Mouse (Mus musculus): ENCODE measurements around the gene Atl3.
"Not testable (repeated sequence)": the region's sequence is repeated elsewhere in the genome, so short reads cannot be mapped to it uniquely, and the experiment has no call there.

The Atl3 gene

DNA sequence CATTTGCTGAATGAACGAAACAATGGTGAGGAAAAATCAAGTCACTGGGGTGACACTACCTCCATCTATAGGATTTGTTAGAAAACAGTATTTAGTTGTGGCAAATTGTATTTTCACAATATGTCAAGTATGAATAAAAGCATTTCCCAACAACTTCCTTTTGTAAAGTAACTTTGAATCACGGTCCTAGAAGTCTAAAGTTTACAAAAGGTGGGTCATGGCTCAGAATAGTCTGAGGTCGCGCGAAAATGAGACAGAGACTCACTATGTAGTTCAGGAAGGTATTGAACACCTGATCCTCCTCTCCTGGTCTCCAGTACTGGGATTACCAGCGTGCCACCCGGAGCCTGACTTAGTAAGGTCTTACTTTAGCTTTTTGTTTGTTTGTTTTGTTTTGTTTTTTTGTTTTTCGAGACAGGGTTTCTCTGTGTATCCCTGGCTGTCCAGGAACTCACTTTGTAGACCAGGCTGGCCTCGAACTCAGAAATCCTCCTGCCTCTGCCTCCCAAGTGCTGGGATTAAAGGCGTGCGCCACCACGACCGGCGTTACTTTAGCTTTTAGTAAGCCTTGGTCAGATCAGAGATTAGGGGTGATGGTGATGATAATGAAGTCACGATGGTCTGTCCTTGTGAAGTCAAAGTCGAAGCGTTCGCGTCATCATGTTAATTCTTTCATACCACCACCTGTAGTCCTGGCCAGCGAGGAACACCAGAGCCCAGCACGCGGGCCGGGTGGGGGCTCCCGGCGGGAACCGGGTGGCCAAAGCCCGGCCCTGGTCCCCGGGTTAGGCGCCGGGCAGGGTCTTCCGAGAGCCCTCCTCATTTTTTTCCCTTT lies at the start of gene Atl3:
Atl3 (plus strand) TSS at position 689 of the 835 bp plus-strand sequence.
- no peak for DNase-seq (ENCODE audit: low spot score)

- DNase-seq (ENCODE audit: low spot score), result no peak
Measured at GRCm38 (mm10) chr19:7445105-7445504, 48.7 kb upstream of the Atl3 start.

DNA sequence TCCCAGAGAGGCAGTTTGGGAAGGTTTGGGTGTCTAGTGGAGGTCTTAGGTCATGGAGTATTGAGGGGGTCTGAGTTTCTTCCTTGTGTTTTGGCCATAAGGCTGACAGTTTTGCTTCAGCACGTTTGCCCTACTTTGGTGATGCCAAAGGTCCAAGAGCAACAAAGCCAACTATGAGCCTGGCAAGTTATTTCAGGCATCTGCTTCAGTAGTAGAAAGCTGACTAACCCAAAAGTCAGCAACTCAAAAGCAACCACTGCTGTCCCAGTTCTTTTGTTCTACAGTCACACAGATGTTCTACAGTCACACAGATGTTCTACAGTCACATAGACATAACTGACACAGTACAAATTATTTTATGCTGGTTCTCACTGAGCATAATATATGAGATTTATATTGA lies 48.2 kb upstream of the Atl3 start:
- DNase-seq (ENCODE audit: low spot score), result no peak

DNA sequence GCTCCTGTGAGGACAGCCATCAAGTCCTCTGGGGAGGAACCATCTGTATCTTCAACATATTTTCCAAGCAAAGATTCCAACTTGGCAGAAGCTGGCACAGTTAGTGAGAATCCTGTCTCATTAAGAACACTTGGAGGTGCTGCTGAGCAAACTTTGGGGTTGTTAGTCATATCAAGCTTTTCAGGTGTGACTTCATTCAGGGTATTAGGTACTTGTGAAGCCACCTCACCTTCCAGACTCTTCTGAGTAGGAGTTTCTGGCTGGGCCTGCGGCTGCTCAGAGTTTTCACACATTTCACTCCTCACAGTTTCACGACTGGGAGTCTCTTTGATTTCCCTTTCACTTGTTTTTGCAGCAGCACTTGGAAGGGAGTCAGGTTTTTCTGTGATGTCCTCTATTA lies 37.0 kb upstream of the Atl3 start:
- DNase-seq (ENCODE audit: low spot score), result no peak

DNA sequence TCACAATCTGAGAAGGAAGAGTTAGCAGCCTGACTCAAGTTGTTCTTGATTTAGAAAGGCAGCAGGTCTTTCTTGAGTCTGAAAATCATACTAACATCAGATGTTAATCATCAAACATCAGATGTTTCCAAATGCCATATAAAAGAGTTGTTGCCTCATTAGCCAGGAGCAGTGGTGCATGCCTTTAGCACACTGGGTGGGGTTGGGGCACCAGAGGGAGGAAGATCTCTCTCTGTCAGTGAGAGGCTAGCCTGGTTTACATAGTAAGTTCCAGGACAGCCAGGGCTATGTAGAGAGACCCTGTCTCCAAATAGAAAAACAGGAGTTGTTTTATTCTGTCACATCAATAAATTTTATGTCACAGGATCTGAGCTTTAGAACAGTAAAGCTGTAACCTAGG lies 34.9 kb upstream of the Atl3 start:
- DNase-seq (ENCODE audit: low spot score), result no peak

DNA sequence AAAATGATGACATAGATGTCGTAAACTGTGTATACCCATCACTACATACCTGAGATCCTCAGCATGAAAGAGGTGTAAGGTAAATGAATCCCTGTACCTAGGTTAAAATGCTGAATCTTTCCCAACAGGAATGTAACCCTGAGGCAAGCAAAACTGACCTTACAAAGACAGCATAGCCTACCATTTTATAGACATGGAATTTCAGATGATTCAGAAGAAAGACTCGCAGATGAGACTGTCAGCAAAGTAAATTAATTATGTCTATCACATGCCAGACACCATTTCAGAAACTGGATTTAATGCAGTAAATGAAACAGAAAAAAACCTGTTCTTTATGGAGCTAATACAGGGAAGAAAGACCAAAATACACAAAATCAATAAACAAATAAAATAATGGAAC lies 34.5 kb upstream of the Atl3 start:
- DNase-seq (ENCODE audit: low spot score), result no peak

GRCm38 (mm10) chr19:7467915-7468314 lies 25.9 kb upstream of the Atl3 start:
- no peak for DNase-seq (ENCODE audit: low spot score)

DNA sequence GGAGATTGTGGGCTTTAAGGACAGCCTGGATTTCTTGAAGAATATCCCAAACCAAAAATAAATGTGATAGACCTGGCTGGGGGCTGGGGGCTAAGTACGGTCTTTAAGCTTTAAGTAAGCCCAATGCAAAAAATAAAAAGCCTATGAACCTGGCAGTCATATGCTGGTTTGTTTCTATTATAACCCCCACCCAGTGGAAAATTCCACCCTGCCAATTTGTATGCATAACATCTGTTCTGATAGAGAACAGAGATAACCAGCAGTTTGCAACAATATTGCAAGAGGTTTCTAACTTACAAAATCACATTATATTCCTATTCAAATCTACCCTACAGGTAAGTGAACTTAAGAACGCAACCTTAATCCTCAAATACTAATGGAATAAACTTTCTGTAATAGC lies 23.2 kb upstream of the Atl3 start:
- DNase-seq (ENCODE audit: low spot score), result no peak

DNA sequence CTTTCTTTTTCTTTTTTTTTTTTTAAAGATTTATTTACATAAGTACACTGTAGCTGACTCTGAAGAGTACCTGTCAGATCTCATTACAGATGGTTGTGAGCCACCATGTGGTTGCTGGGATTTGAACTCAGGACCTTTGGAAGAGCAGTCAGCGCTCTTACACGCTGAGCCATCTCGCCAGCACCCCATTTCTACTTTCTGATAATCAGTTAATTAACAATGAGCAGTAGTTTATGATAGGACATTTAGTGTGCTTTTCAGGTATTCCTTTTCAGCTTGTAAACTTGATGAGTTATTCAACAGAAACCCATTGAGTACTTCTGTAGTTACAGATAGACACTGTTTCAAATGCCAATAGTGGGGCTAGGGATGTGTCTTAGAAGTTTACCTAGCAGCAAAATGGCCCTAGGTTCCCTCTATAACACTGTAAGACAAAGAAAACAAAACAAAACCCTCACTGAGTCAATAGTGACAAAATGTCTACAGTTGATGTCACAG lies 14.0 kb upstream of the Atl3 start:
- DNase-seq (ENCODE audit: low spot score), result no peak

GRCm38 (mm10) chr19:7481541-7482265 lies 12.1 kb upstream of the Atl3 start:
- no peak for DNase-seq (ENCODE audit: low spot score)

GRCm38 (mm10) chr19:7482266-7482598 lies 11.6 kb upstream of the Atl3 start:
- no peak for DNase-seq (ENCODE audit: low spot score)

GRCm38 (mm10) chr19:7482599-7483511 lies 11.0 kb upstream of the Atl3 start, which contains the start of gene Rtn3:
Gene Rtn3 (minus strand): TSS chr19:7483281.
- peak; percentile 96 for DNase-seq (ENCODE audit: low spot score)

DNA sequence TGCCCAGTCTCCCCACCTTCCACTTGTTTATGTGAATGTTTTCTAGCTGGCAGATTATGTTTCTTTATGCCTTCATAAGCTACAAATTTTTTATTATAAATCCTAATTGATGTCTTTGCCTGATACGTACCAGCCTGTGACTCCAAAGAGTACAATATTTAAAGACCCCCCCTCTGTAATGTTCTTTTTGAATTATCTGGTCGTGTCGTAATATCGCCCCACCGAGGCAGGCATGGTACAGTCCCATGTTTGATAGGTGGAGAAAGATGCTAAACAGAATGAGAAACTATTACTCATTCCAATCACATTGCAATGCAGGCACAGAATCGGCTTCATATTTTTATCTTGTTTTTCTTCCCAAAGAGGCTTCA lies 10.3 kb upstream of the Atl3 start:
- DNase-seq (ENCODE audit: low spot score), result no peak

DNA sequence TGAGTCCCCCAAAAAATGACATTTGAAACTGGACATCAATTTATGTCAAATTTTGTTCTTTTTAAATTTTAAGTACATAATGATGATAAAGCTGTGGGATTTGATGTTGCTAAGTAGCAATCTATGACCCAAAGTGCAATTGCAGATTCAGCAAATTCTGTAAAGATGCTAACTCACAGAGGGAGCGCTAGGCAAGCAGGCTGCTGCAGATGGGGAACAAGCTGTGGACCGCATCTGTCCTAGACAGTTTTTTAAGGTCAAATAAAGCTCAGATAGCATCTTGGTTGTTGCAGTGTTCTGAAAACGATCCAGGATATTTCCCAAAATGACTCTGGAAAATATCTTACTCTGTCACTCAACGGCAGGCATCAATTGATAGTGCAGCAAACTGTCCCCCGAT lies 9.8 kb upstream of the Atl3 start:
- no peak for DNase-seq (ENCODE audit: low spot score)

DNA sequence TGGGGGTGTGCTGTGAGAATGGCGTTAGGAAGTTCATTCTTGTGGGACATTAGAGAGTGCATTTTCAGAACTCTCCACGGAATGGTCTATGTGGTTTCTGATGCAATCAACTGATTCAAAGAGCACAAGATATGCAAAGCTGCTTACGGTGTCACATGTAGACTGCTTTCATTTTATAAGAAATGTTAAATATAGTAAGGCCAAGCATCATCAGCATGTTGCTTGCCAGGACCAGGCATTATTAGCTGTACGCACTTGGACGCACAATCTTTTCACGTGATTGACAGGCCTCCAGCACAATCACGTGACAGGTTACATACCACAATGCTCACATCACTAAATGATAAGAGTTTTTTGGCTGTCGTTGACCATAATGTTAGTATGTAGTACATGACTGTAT lies 6.2 kb upstream of the Atl3 start:
- DNase-seq (ENCODE audit: low spot score), result no peak

DNA sequence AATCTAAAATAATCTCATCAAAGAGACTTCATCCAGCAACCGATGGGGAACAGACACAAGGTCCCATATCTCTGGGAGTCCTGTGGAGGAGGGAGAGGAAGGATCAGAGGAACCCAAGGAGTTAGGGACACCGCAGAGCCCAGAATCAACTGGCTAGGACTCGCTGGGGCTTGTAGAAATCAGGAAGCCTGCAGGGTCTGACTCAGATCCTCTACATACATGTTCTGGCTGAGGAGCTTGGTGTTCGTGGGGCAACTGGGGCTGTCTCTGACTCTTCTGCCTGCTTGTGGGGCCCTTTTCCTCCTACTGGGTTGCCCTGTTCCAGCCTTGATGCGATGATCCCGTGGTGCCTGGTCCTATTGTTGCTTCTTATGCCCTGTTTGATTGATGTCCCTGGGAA lies 1.9 kb upstream of the Atl3 start:
- no peak for DNase-seq (ENCODE audit: low spot score)

DNA sequence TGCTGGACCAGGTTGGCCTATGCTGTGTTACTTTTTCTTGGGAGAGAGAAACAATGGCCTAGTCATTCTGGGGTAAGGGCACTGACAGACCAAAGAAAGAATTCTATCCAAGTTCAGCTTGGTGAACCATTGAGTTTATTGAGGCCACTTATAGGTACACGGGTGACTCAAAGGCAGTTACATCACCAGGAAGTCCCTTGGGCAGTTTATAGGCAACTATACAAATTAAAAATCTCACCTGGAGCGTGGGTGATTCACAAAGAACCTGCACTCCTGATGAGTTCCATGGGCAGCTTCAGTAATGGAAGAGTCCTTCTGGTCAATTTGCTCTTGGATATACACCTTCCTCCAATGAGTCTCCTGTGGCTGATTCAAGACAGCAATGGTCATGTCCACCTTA lies 1.2 kb upstream of the Atl3 start:
- no peak for DNase-seq (ENCODE audit: low spot score)

DNA sequence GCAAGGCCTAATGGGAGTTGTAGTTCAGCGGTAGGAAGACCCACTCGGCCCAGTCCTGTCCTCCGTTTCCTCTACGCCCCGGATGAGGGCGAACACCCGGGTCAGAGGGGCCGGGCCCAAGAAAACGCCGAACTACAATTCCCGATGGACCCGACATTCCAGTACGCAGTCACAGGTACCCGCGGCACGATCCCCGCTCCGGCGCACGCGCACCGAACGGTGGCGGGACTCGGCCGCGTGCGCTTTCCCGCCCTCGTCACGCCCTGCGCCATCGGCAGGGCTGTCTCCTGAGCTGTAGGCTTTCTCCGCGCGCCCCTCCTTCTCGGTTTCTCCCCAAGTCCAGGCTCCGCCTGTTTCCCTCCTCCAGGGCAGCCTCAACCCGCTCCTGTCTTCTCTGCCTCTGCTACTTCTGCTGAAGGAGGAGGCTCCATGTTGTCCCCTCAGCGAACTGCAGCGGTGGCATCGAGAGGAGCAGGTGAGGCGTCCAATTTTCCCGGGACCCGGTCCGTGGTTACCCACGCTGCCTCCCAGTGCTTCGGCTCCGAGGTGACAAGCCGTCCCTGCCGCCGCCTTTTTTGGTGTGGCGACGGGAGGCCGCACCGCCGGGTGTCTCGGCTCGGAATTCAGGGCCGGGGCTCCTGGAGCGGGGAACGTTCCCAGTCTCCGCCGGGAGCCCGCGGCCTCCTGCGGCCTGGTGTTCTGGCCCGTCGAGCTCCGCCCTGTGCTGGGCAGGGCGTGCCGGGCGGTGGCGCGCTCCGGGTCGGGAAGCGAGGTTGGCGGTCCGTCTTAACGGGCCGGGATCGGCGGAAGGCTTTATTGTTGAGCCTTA lies 561 bp downstream of the Atl3 start:
- peak; percentile 97 for DNase-seq (ENCODE audit: low spot score)

- no peak for DNase-seq (ENCODE audit: low spot score)
Measured at GRCm38 (mm10) chr19:7495221-7496038, 1.6 kb downstream of the Atl3 start.

GRCm38 (mm10) chr19:7496070-7496469 lies 2.2 kb downstream of the Atl3 start:
- DNase-seq (ENCODE audit: low spot score), result not testable (repeated sequence)

- DNase-seq (ENCODE audit: low spot score), result no peak
Measured at GRCm38 (mm10) chr19:7498816-7499215, 5.0 kb downstream of the Atl3 start.
